In genomic region chr16:65814918-65815881, GRCm38 (mm10) we compare ENCODE assay signal across 7 mouse cellular contexts. TPM values are rescaled to one million over a fixed set of nuclear protein-coding genes. Genes with fewer than 3 reads are reported as not detected.
DNase-seq lines count a peak whose midpoint lies in the region; ATAC-seq lines count a peak whose summit lies in the region.

Vgll3 (plus strand) TSS chr16:65815257.

- peak; percentile 60 for DNase-seq in adrenal gland, adult 2 months
- peak; percentile 87 for DNase-seq in embryo, embryonic 10.5 days (ENCODE audit: low spot score)
- DNase-seq in gastrocnemius, postnatal 36 days: peak; percentile 68 to 70
- peak; percentile 87 for DNase-seq in intestine, embryonic 14.5 days (ENCODE audit: low spot score)
- DNase-seq in left cerebral cortex, postnatal 36 days (ENCODE audit: low spot score in 2 of 2): peak; percentile 52 to 57
- DNase-seq in right cerebral cortex, postnatal 4 days: peak; percentile 47

- H3K27me3 ChIP-seq in intestine, embryonic 14.5 days (replicated peaks; ENCODE audit: control insufficient read depth, insufficient read depth, low read length): peaks cover 10% of the 10 kb centered on the region; the same call in 1 of the 2 replicates

- H3K9me3 ChIP-seq in intestine, embryonic 14.5 days (ENCODE audit: control insufficient read depth, low read length): 0 out of 2 replicates have a peak, but pooled peaks cover 7% of the 10 kb centered on the region

- peak; percentile 92 for ATAC-seq in intestine, embryonic 14.5 days (replicated peaks; ENCODE audit: low FRiP score, low TSS enrichment, low read depth)
- ATAC-seq in megakaryocyte-erythroid progenitor cell, adult 5-6 weeks (replicated peaks; ENCODE audit: low FRiP score, low TSS enrichment, poor library complexity, severe bottlenecking): peak; percentile 73

- peak within 1 kb of the TSS; percentile 61 for H3K4me3 ChIP-seq in intestine, embryonic 14.5 days (ENCODE audit: low read depth, low read length)

- H3K4me2 ChIP-seq in intestine, embryonic 14.5 days (ENCODE audit: low read length): peak within 1 kb of the TSS; percentile 94

- H3K36me3 ChIP-seq in intestine, embryonic 14.5 days (ENCODE audit: control insufficient read depth, insufficient read depth, low read length): no peaks in the 10 kb centered on the region

- intact Hi-C loops in gastrocnemius, postnatal 36 days (cut with DNase I): no loop called here
- intact Hi-C loops in left cerebral cortex, postnatal 36 days (cut with DNase I): no loop called here

- H3K9ac ChIP-seq in intestine, embryonic 14.5 days (ENCODE audit: low read length): peak within 1 kb of the TSS; percentile 49

- H3K4me1 ChIP-seq in intestine, embryonic 14.5 days (replicated peaks; ENCODE audit: control insufficient read depth, insufficient read depth, low read length): 0 out of 2 replicates have a peak, but pooled peaks cover 3% of the 10 kb centered on the region

- H3K27ac ChIP-seq in intestine, embryonic 14.5 days (ENCODE audit: low read depth): peak within 1 kb of the TSS; percentile 16; the same call in 1 of the 2 replicates

- WGBS in intestine, embryonic 14.5 days: 1% methylated on average over 85 of the region's 86 CpGs

RNA-seq across cellular contexts. Expression of gene Vgll3, which starts in this region (rescaled TPM):
- total RNA-seq in adrenal gland, adult 2 months (2021): 1 to 10 TPM; 3.3 to 4.7 TPM
- polyA plus RNA-seq in adrenal gland, adult 2 months (2012; rRNA removed): 3.8 and 4.1 TPM in 2 replicates
- 1 to 10 TPM; 5.6 to 5.8 TPM for total RNA-seq in gastrocnemius, postnatal 36 days (2021)
- 2.9 and 3.7 TPM in 2 replicates for polyA plus RNA-seq in intestine, embryonic 14.5 days (2014; fragmentation: Nextera tagmentation; extraction: Ambion mirVana)
- total RNA-seq in left cerebral cortex, postnatal 36 days (2021): 1 to 10 TPM; 2.3 to 3.1 TPM
- total RNA-seq in megakaryocyte-erythroid progenitor cell, adult 5-6 weeks (2014; fragmentation: Nextera tagmentation): not detected in 2 replicates
- not detected in 2 replicates for total RNA-seq in megakaryocyte-erythroid progenitor cell, adult 5-6 weeks (2017)

Comparison
In these comparisons a context has a peak if more than half of its experiments do, and no peak if none do; other contexts are left out.
1. Peak in every context shown above with its lines: DNase-seq, ATAC-seq, H3K4me3 ChIP-seq and H3K27ac ChIP-seq.
2. Peak in ATAC-seq in megakaryocyte-erythroid progenitor cell, adult 5-6 weeks; RNA of the gene not detected or under 1 TPM.